Mouse (Mus musculus) thymus, adult 2 months (tissue): ENCODE measurements around the gene Atoh7.

Source experiments
- CTCF ChIP-seq: fragments of 200-500 bp; IDR thresholded peaks from 2 replicates; pipeline ENCODE4 v1.5.1; 2012; ENCODE audit warnings: mild to moderate bottlenecking, control low read depth, low read length, moderate library complexity, borderline replicate concordance; ENCODE audit not compliant: control insufficient read depth, poor library complexity, insufficient read depth; ENCODE audit errors: extremely low read depth
- POLR2A ChIP-seq: fragments of 200-500 bp; IDR thresholded peaks from 2 replicates; pipeline ENCODE4 v1.6.1; 2012; ENCODE audit warnings: mild to moderate bottlenecking, low read length, control low read depth, moderate library complexity; ENCODE audit not compliant: control insufficient read depth, poor library complexity, insufficient read depth; ENCODE audit errors: extremely low read depth

DNA sequence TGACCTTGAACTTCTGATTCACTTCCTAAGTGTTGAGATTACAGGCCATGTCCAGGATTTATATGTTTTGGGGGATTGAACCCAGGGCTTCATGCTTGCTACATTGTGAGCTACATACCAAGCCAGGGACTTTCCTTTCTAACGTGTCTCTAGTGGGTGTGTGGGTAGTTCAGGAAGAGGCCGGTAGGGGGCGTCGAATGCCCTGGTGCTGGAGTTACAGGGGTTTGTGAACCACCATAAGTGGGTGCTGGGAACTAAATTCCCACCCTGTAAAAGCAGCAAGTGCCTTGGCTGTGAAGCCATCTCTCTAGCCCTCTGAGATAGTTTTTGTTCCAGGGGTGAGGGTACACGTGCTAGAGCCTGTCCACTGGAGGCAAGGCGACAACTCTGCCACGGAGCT is 31.0 kb downstream of the Atoh7 start:
- TF ChIP-seq CTCF (no peak), POLR2A (no peak)
